Mouse (Mus musculus) megakaryocyte progenitor cell, adult 5-6 weeks (primary cell): Measurements from ENCODE around the gene Catspere2. TPM values are rescaled to one million over a fixed set of nuclear protein-coding genes. Genes with fewer than 3 reads are reported as not detected.

Source experiments
- ATAC-seq: replicated peaks from 2 replicates; pipeline ENCODE4 v1.8.0; 2016; ENCODE audit warnings: mild to moderate bottlenecking, moderate TSS enrichment, inconsistent platforms; ENCODE audit not compliant: poor library complexity
- total RNA-seq, 2 experiments: library from RNA; stranded (forward) in 1 of 2; stranded (reverse) in 1 of 2; fragments of 157-497, 149-512 nt in 1 of 2; fragments of 200-1000 nt in 1 of 2; gene quantifications; 2 replicates each; pipeline versions ENCODE4 v1.2.3 to v1.2.4; 2015 to 2017

The Catspere2 gene
- total RNA-seq, 2 experiments from 2014 or later: 0.10 TPM; not detected in 1

DNA sequence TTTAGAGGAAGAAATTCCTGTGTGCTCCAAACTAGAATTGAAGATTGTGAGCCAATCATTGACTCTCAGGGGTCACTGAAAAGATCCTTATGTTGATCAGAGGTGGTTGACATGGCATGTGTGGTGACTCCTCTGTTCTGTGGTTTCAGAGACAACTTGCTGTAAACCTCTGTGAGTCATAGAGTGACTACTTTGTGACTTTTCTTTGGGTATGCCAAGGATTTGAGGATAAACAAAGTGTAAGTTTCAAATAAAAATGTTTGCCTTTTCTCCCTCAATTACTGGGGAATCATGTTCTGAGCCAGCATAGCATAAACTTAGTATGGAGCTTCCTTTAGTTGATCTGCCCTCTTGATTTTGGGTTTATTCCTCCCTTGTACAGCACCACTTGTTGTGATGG, 235.1 kb downstream of the Catspere2 start:
- no peak for ATAC-seq

DNA sequence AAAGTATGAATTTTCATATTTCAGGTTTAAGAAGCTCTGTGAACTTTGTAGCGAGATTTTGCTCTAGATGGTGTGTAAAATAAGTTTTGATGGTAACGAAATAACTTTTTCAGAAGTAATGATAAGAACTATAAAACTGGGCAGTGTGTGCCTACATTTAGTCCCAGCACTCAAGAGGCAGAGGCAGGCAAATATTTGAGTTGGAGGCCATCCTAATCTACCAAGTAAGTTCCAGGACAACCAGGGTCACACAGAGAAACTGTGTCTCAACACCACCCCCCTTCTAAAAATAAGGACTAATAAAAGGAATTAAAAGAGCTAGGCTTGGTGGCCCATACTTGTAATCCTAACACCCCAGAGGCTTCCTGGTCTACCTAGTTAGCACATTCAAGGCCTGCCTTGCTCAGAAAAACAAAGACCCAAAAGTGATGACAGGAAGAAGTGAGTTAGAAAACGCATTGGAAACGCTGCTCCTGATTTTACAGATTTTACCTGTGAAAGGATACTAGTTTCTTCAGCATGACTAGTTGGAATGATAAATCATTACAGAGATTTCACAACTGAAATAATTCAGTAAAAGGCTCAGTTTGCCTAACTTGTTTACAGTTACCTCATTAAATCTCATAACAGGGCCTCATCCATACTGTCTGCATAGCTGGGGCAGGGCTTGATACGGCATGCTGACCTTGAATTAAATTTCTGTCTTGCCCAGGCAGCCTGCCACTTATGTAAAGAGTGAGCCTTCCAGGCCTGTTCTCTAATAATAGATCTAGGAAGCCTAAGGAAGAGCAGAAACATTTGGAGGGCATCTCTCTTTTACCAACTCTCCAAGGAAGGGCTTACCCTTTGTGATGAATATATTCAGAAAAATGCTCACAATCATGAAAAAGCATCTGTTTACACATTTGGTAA, 236.2 kb downstream of the Catspere2 start:
- no peak for ATAC-seq

Other genes with a start within 250 kb of the Catspere2 start
- gene Adss, start 186.9 kb upstream of the Catspere2 start, total RNA-seq (2015): 162 and 165 TPM in 2 replicates
- 221 and 237 TPM in 2 replicates for gene Adss, start 186.9 kb upstream of the Catspere2 start, total RNA-seq (2017)
- 12.0 and 17.3 TPM in 2 replicates for gene Desi2, start 204.0 kb downstream of the Catspere2 start, total RNA-seq (2015)
- gene Desi2, start 204.0 kb downstream of the Catspere2 start, total RNA-seq (2017): 11.5 and 16.5 TPM in 2 replicates